Mouse (Mus musculus) testis, postnatal 14 days (tissue): ENCODE data around the gene Ddx19b.
"Not testable (repeated sequence)": the region's sequence is repeated elsewhere in the genome, so short reads cannot be mapped to it uniquely, and the experiment has no call there.

Experiments used
- DNase-seq: peaks from one replicate; pipeline ENCODE4 v3.0.0; 2021; ENCODE audit warnings: low spot score

The Ddx19b gene

DNA sequence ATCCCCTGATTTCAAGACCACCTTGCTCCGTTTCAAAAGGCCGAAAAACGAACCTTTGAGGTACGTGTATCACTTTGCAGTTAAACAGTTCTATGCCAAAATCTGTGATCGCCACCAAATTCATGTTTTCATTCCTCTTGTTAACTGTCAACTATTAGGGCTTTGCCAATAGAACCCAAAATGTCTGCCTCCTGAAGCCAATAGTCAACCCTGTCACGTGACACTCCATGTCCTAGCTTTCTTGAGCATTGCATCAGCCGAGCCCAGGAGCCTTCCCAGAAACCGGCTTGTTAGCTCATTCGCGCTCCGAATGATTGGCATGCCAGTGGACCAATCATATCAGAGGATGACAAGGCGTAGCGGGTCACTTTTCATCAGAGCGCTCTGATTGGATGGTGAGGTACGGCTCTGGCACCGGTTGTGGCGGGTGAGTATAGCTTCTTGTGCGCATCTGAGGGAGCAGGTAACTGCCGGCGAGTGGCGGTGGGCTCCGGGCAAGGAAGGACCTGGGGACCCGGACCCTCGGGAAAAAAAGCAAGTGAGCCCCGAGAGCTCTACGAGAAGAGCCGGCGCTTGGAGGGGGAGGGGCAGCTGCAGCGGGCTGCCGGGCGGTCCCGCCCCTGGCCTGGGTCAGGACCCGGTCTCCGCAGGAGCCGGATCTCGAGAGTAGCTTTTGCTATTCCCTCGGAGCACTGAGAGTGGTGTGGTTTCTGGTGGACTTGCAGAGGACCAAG, 2.1 kb upstream of the Ddx19b start:
- DNase-seq, result peak; percentile 100

DNA sequence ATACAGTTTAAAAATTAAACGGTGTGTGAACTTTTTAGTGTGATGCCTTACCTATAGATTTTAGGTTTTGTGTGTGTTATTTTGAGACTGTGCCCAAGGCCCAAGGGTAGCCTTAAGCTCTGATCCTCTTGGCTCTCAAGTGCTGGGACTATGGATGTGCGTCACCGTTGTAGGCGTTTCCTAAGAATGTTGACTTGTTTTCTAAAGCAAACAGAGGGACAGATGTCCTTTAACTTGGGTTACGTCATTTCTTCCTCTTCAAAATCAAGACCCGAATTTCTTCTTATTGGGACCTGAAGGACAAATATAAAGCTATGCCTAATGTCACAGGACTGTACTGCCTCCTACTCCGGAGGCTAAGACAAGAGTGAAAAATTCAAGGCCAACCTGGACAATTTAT, 1.4 kb upstream of the Ddx19b start, which contains the start of gene Aars:
Gene Aars, plus strand, starts transcription at position 229 of the 400 bp plus-strand sequence.
- no peak for DNase-seq

DNA sequence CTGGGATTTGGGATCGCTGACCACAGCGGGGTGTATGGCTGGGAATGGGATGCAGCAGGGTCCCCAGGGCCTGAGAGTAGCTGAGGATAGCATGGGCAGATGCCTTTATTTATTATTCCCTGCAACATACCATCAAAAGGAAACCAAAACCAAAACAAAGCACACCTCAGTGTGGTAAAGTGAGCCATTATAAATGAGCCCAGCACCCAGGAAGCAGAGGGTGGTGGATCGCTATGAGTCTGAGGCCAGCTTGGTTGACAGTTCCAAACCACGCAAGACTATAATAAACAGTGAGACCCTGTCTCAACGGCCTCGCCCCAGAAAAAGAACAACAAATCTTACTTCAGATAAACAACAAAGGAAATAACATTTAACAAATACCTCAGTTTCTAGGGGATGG, 1.5 kb downstream of the Ddx19b start:
- no peak for DNase-seq

DNA sequence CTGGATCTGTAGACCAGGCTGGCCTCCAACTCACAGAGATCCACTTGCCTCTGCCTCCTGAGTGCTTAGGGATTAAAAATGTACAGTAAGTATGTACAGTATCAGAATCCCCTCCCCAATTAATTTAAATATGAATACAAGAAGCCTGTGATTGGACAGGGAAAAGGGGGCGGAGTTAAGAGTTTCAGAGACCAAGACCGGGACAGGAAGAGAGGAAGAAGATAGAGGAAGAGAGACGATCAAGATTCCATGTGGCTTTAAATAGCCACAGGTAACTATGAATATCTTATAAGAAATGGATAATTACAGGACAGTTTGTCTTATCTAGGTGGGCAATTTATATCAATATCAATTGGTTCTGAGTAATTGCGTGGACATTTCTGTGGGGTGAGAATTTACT, 2.0 kb downstream of the Ddx19b start:
- DNase-seq, result no peak

DNA sequence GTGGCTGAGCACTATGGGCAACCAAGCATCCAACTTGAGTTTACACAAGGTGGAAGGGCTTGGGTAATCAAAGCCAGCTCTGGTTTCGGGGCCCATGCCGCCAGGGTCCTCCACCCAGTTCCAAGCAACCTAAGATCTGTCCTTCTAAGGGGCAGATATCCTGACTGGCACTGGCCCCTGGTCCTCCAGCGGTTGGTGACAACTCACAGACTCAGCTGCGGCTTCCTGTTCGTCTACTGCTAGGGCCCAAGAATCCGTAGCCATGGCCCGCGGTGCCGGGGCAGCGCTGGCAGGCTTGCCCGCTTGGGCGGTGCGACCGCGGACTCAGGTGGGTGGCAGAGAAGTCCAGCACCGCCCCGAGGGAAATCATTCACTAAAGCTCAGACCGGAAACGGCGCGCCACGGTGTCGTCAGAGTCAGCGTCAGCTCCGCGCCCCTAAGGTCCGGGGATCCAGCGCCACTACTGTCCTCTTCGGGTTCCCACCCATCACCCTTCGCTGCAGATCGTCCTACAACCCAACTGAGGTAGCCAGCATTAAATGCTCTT, 4.1 kb downstream of the Ddx19b start:
- DNase-seq, result peak; percentile 82

DNA sequence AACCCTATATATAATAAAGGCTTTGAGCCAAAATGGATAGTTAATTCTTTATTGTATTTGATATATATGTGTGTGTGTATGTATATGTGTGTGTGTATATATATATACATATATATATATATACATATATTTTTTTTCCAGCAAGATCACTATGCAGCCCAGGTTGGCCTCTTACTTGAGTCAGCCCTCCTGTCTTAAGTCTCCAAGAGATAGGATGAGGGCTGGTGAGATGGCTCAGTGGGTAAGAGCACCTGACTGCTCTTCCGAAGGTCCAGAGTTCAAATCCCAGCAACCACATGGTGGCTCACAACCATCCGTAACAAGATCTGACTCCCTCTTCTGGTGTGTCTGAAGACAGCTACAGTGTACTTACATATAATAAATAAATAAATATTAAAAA, 4.9 kb downstream of the Ddx19b start:
- DNase-seq, result not testable (repeated sequence)

DNA sequence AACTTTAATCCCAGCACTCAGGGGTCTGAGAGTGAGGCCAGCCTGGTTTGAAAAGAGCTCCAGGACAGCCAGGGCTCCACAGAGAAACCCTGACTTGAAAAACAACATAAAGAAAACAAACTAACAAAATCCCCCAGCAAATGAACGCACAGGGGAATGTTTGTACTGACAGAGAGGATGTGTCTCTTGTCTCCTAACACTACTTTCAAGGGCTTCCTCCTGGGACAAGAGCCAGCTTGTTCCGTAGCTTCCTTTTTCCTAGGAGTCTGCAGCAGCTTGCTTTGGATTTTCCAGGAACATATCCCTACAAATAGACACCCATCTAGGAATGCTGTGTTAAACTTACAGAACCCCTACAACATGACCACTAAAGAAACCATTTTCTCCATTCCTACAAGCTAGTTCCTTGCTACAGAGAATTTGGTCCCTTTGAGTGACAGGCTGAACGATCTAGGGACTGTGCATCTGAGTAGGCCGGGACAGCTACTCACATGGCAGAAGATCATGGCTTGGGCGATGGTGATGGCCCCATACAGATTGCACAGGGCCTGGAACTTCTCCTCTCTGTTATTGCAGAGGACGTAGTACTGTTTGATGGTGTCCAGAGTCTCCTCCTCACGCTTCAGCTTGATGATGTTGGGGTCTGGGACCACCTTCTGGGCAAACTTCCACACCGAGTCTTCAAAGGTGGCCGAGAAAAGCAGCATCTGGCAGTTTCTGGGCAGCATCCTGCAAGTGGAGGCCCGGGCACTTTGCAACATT, 21.1 kb downstream of the Ddx19b start:
- DNase-seq, result not testable (repeated sequence)

DNA sequence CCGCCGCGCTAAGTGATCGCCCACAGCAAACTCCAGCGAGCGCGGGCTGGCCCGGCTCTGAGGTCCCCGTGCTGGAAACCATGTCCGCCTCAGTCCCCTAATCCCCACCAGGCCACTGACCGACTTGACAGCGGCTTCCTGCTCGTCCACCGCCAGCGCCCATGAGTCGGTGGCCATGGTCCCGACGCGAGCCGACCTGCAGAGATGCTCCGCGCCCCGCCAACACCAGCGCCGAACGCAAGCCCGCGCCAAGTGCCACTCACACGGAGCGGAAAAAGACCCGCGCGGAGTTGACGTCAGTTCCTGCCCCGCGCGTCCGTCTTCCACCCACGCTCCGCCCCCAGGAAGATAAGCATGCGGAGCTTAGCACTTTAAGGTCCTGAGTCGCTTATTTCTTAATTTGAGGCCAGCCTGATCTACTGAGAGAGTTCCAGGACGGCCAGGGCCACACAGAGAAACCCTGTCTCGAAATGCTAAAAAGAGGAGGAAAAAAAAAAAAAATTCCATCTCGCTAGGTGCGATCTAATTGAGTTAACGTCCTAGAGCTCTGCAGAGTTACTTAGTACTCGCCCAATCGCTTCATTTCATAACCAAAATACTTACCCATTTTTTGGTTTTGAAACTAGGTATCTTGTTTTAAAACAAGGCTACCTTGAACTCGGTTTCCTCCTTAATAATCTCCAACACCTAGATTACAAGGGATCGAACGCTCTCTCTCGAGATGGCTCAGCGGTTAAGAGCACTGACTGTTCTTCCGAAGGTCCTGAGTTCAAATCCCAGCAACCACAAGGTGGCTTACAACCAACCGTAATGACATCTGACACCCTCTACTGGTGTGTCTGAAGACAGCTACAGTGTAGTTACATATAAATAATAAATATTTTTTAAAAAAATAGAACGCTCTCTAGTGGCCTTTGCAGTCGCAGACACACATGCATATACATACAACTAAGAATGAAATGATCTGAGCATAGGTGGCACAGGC, 33.7 kb downstream of the Ddx19b start, which contains the start of gene Ddx19a:
Gene Ddx19a, minus strand, starts transcription at position 254 of the 985 bp plus-strand sequence.
- peak; percentile 89 for DNase-seq

DNA sequence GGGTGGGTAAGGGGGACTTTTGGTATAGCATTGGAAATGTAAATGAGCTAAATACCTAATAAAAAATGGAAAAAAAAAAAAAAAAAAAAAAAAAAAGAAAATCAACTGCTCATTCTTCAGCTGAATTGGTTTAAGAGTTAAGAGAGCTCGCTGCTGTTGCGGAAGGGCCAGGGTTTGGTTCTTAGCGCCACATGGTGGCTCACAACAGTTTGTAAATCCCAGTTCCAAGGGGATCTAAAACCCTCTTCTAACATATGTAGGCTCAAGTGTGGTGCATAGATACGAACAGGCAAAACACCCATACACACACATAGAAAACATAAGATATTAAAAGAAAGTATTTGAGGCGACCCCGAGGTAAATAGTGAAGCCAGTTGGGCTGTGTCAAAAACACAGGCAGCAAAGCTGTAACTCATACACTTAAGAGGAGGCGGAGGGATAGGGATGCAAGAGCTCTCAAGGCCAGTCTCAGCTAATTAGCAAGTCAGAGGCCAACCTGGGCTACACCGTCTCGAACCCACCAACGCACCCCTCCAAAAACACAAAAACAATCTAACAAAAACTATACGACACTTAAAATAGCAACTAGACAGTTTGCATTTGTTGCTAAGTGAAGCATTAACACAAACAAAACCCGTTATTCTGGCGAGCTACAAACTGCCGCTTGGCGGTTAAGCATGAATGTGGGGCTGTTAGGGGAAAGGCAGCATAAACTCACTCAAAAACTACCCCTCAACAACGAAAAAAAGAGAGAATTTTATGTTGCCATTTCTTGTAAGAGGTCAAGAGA, 34.7 kb downstream of the Ddx19b start:
- no peak for DNase-seq

DNA sequence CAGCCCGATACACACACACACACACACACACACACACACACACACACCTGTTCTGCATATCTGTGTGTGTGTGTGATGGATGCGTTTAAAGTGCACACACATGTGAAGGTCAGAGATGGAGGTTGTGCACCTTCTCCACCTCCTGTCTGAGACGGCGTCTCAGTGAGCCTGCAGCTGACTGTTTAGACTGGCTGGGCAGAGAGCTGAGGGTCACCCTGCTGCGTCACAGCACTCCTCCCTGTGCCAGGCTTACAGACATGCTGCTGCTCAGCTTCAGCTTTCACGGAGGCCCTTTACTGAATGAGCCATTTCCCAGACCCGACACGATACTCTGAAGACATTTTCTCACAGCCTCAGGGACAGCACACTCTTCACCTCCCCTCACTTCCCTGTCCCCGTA, 41.5 kb downstream of the Ddx19b start:
- no peak for DNase-seq

DNA sequence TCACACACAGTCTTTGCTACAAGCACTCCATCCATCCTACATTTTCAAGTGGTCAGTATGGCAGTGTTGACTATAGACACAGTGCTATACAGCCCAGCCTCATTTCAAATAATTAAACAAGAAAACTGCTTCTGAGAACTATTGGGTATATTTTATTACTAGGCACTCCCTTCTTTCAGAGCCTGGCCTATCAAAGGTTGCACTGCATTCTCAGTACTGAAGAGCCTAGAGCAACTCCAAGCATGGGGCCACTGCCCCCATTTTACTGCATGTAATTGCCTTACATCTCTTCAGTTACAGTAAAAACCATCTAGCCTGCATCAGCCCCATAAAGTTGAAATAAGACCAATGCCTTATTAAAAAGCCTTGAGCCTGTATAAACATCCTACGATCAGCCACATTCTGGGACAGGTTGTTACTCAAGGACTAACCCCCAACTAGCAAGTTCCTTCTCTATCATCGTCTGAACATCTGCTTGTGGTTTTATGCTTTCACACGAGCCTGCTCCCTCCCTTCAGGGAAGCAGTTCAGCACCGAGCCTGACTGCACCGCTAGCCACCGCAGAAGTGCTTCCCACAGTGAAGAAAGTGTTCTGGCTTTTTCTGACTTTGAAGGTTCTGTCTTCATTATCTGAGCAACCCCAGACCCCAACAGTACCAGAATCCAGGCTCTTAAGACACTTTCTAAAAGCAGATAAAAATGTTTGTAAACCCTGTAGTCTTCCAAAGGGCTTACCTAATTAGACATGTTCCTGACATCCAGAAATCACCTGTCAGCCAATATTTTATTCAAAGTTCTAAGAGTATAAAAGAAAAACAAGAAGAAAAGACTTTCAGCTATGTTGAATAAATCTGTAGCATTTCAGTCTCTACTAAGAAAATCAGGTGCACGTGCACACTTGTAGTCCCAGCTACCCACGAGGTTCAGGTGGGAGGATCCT, 43.5 kb downstream of the Ddx19b start:
- DNase-seq, result no peak

DNA sequence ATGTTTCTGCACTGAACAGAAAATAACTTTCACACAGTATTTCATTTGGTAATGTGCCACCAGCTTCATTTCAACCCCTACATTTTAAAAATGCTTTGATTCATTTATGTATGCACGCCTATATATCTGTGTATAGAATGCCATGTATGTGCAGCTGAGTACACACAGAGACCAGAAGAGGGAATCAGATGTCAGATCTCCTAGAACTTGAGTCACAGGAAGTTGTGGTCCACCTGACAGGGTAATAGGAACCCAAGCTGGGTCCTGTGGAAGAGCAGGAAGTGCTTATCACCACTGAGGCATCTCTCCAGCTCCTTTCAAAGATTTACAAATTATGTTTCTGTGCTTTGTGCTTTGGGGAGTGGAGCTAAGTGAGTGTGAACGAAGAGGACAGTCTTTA, 50.2 kb downstream of the Ddx19b start:
- no peak for DNase-seq

DNA sequence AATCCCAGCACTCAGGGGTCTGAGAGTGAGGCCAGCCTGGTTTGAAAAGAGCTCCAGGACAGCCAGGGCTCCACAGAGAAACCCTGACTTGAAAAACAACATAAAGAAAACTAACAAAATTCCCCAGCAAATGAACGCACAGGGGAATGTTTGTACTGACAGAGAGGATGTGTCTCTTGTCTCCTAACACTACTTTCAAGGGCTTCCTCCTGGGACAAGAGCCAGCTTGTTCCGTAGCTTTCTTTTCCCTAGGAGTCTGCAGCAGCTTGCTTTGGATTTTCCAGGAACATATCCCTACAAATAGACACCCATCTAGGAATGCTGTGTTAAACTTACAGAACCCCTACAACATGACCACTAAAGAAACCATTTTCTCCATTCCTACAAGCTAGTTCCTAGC, 53.6 kb downstream of the Ddx19b start:
- not testable (repeated sequence) for DNase-seq

DNA sequence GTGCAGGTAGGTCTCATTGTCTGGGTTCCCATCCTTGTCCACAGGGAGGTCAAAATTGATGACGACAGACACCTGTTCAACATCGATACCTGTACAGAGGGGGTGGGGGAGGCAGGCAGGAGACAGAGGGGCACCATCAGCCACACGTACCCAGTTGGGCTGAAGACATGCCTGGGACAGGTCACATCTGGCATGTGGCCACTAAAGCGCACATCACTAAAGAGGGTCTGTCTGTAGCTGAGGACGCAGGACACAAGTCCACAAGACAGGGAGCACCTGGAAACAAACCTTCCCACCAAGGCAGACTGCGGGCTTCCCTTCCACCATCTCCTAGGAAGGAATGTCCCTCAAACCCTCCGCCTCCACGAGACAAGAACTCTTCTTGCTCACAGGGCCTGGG, 55.0 kb downstream of the Ddx19b start:
- not testable (repeated sequence) for DNase-seq

DNA sequence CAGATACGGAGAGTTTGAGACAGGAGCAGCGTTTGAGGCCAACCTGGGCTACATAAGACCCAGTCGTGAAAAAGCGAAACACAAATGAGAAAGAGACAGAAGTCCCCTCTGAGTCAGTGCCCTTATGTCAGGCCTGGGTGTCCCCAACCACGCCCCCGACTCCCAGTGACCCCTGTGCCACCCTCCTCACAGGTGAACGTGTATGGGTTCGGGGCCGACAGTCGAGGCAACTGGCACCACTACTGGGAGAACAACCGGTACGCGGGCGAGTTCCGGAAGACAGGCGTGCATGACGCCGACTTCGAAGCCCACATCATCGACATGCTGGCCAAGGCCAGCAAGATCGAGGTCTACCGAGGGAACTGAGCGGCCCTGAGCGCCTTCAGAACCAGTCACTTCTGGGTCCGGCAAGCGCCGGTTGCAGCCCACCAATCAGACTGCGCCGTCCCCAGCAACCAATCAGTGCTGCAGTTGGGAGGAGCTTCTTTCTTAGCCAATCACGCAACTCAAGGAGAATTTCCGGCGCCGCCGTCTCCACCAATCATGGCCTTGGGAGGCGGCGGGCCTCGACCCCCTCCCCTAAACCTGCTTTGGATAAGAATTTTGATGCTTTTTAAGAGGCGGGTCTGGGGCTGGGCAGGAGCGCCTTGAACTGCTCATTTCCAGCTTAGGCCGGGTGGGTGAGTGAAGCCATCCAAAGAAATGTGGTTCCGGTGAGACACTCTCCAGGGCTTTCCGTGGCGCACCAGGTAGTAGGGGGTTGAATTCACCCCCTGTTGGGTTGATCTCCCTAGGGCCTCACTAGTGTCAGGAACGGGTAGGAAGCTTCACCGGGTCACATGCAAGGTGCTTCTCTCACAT, 61.4 kb downstream of the Ddx19b start:
- peak; percentile 94 for DNase-seq

DNA sequence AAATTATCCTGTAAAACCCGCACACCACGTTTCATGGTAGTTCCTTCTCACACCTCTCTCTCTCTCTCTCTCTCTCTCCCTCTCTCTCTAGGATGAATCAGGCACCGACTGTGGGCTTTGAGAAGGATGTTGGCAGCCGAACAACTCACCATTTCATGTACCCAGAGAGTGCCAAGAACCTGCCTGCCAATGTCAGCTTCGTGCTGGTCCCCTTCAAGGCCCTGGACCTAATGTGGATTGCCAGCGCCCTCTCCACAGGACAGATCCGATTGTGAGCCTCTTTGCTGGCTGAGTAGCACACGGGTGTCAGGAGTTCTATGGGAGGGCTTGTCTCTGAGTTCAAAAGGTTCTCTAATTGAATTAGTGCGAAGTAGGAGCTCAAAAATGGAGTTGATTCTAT, 64.2 kb downstream of the Ddx19b start:
- DNase-seq, result no peak

DNA sequence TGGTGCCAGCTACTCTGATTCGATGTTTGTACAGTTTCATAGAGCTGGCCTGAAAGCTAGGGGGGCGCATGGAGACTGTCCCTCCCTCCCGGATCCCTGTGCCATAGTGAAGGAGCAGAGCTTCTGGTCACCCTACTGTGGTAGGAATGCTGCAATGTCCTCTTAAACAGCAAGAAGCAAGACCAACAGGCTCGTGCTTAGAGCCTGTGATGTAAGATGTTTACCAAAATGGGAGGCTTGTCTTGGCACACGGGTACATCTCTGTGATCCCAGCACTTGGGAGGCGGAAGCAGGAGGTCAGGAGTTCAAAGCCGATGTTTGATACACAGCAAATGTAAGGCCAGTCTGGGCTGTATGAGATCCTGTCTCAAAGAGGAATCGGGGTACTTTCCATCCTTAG, 65.0 kb downstream of the Ddx19b start:
- DNase-seq, result no peak

DNA sequence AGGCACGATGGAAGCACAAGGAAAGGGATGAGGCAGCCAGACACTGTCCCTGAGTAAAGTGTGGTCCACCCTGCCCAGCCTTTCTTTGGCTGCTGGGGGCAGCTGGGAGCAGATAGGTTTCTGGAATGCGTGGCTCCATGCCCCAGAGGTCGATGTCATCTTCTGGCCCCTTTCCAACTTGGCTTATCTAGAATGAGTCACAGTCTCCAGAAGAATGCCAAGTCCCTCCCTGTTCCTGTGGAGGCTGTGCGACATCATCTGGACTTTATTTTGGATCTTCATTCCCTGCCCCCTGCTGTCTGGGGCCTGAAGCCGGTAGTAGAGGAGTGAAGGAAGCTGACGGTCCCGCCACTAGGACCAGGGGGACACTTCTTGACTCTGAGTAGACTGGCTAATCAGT, 66.0 kb downstream of the Ddx19b start:
- DNase-seq, result peak; percentile 67

DNA sequence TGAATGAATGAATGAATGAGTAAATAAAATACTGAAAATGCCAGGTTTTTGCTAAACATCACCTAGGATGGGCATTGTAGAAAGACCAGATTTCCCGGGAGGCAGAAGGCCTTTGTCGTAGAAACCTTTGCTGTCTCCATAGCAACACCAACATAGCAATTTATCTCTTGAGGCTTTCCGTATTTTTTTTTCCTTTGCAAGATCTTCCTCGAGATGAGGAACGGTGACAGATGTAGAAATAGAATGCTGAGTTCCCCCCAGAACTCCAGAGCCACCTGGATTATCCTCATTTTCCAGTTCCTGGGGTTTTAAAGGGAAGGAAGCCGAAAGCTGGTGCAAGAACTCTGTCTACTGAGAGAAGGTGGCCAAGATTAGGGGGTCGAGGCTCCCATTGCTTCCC, 66.9 kb downstream of the Ddx19b start:
- DNase-seq, result no peak
